Mouse (Mus musculus): ENCODE results near the gene Piezo1. TPM values are rescaled to one million over a fixed set of nuclear protein-coding genes. Genes with fewer than 3 reads are reported as not detected.

The Piezo1 gene
- total RNA-seq, 2 experiments from 2014 or later, result 15.0 to 17.9 TPM

- no peak for DNase-seq (ENCODE audit: extremely low spot score in 1 of 2, low spot score in 2 of 2)
- intact Hi-C loops (cut with DNase I), result no loop called here
Observed at GRCm38 (mm10) chr8:122469407-122469806, 81.7 kb downstream of the Piezo1 start.

- DNase-seq (ENCODE audit: extremely low spot score in 1 of 2, low spot score in 2 of 2), result no peak
- intact Hi-C loops (cut with DNase I), result no loop called here
Observed at GRCm38 (mm10) chr8:122467816-122468215, 83.3 kb downstream of the Piezo1 start.

- intact Hi-C loops (cut with DNase I), result no loop called here
- DNase-seq (ENCODE audit: extremely low spot score in 1 of 2, low spot score in 2 of 2), result no peak
Observed at GRCm38 (mm10) chr8:122464985-122465384, 86.1 kb downstream of the Piezo1 start.

- DNase-seq (ENCODE audit: extremely low spot score in 1 of 2, low spot score in 2 of 2), result no peak
- intact Hi-C loops (cut with DNase I), result no loop called here
Observed at GRCm38 (mm10) chr8:122463651-122464640, 87.2 kb downstream of the Piezo1 start.

- intact Hi-C loops (cut with DNase I), result no loop called here
- no peak for DNase-seq (ENCODE audit: extremely low spot score in 1 of 2, low spot score in 2 of 2)
Observed at GRCm38 (mm10) chr8:122462510-122462909, 88.6 kb downstream of the Piezo1 start.

- DNase-seq (ENCODE audit: extremely low spot score in 1 of 2, low spot score in 2 of 2), result no peak
- intact Hi-C loops (cut with DNase I), result no loop called here
Observed at GRCm38 (mm10) chr8:122461473-122462148, 89.5 kb downstream of the Piezo1 start.

- peak in 1 of 2 experiments; percentile 47 for DNase-seq (ENCODE audit: extremely low spot score in 1 of 2, low spot score in 2 of 2)
- intact Hi-C loops (cut with DNase I), result no loop called here
Observed at GRCm38 (mm10) chr8:122460524-122461472, 90.3 kb downstream of the Piezo1 start, which contains the start of gene Snai3. Gene Snai3, minus strand, starts transcription at chr8:122460733.

- intact Hi-C loops (cut with DNase I), result no loop called here
- no peak for DNase-seq (ENCODE audit: extremely low spot score in 1 of 2, low spot score in 2 of 2)
Observed at GRCm38 (mm10) chr8:122459990-122460389, 91.1 kb downstream of the Piezo1 start.

- intact Hi-C loops (cut with DNase I), result no loop called here
- DNase-seq (ENCODE audit: extremely low spot score in 1 of 2, low spot score in 2 of 2), result no peak
Observed at GRCm38 (mm10) chr8:122459218-122459900, 91.8 kb downstream of the Piezo1 start.

GRCm38 (mm10) chr8:122457171-122457570 lies 94.0 kb downstream of the Piezo1 start:
- intact Hi-C loops (cut with DNase I), result no loop called here
- DNase-seq (ENCODE audit: extremely low spot score in 1 of 2, low spot score in 2 of 2), result no peak

- intact Hi-C loops (cut with DNase I), result no loop called here
- no peak for DNase-seq (ENCODE audit: extremely low spot score in 1 of 2, low spot score in 2 of 2)
Observed at GRCm38 (mm10) chr8:122454409-122454808, 96.7 kb downstream of the Piezo1 start.

GRCm38 (mm10) chr8:122452154-122452553 lies 99.0 kb downstream of the Piezo1 start:
- intact Hi-C loops (cut with DNase I), result no loop called here

GRCm38 (mm10) chr8:122451161-122451703 lies 99.9 kb downstream of the Piezo1 start:
- DNase-seq (ENCODE audit: extremely low spot score in 1 of 2, low spot score in 2 of 2), result no peak
- intact Hi-C loops (cut with DNase I), result no loop called here

More at GRCm38 (mm10) chr8:122452154-122452553, 99.0 kb downstream of the Piezo1 start:
- no peak for DNase-seq (ENCODE audit: extremely low spot score in 1 of 2, low spot score in 2 of 2)

- no peak for DNase-seq (ENCODE audit: extremely low spot score in 1 of 2, low spot score in 2 of 2)
- intact Hi-C loops (cut with DNase I), result no loop called here
Observed at GRCm38 (mm10) chr8:122445203-122445602, 105.9 kb downstream of the Piezo1 start.

GRCm38 (mm10) chr8:122444058-122444748 lies 106.9 kb downstream of the Piezo1 start:
- peak; percentile 84 to 90 for DNase-seq (ENCODE audit: extremely low spot score in 1 of 2, low spot score in 2 of 2)
- intact Hi-C loops (cut with DNase I), result no loop called here

- intact Hi-C loops (cut with DNase I), result no loop called here
- peak; percentile 99 to 100 for DNase-seq (ENCODE audit: extremely low spot score in 1 of 2, low spot score in 2 of 2)
Observed at GRCm38 (mm10) chr8:122443262-122444006, 107.7 kb downstream of the Piezo1 start, which contains the start of gene Mvd. Gene Mvd, minus strand, starts transcription at chr8:122443422.

- DNase-seq (ENCODE audit: extremely low spot score in 1 of 2, low spot score in 2 of 2), result no peak
Observed at GRCm38 (mm10) chr8:122442781-122443180, 108.3 kb downstream of the Piezo1 start.

More at GRCm38 (mm10) chr8:122442781-122443180, 108.3 kb downstream of the Piezo1 start:
- intact Hi-C loops (cut with DNase I), result no loop called here

Data from left cerebral cortex, postnatal 10 days (tissue).